Mouse (Mus musculus) gastrocnemius, postnatal 36 days (tissue): ENCODE data around the gene Cops3. TPM values are rescaled to one million over a fixed set of nuclear protein-coding genes. Genes with fewer than 3 reads are reported as not detected.
"Not testable (repeated sequence)": the region's sequence is repeated elsewhere in the genome, so short reads cannot be mapped to it uniquely, and the experiment has no call there.

Experiments used
- DNase-seq, 2 experiments: peaks; one replicate each; pipeline ENCODE4 v3.0.0; 2022
- intact Hi-C: fragments of 180-260 bp; cut with DNase I; formaldehyde crosslinking; loops from one replicate; pipeline ENCODE4 v1.15.1; 2025
- long read RNA-seq, 2 experiments: library from polyadenylated mRNA; stranded (forward); transcript quantifications; one replicate each; pipeline ENCODE4 v2.0.0; 2021
- total RNA-seq, 2 experiments: library from RNA; stranded (reverse); gene quantifications; 2 replicates each; pipeline ENCODE4 v1.2.3; 2021

Cops3 gene
- 10 to 100 TPM; 67.6 to 78.1 TPM for total RNA-seq
- long read RNA-seq, experiment 1, transcript Cops3-201 (12 exons, 1,646 nt) = major isoform, 54 of 73 reads
- long read RNA-seq, experiment 1, partial matches to known transcripts = 16 of 73 reads
- long read RNA-seq, experiment 1, other reads (novel, unspliced or antisense) = 2 of 73 reads
- long read RNA-seq, experiment 2, transcript Cops3-201 (12 exons, 1,646 nt) = major isoform, 72 of 99 reads
- long read RNA-seq, experiment 2, partial matches to known transcripts = 20 of 99 reads
- long read RNA-seq, experiment 2, other reads (novel, unspliced or antisense) = 4 of 99 reads

GRCm38 (mm10) chr11:59839459-59840126 lies at the start of gene Cops3:
Gene Cops3 (minus strand): TSS chr11:59839838.
- DNase-seq = peak; percentile 88 to 93

GRCm38 (mm10) chr11:59888151-59888550 lies 48.5 kb upstream of the Cops3 start:
- intact Hi-C loops = no loop called here
- no peak for DNase-seq

More at GRCm38 (mm10) chr11:59839459-59840126, at the start of gene Cops3:
- intact Hi-C loops = no loop called here

- intact Hi-C loops = no loop called here
Observed at GRCm38 (mm10) chr11:59886952-59887351, 47.3 kb upstream of the Cops3 start.

GRCm38 (mm10) chr11:59885217-59885986 lies 45.8 kb upstream of the Cops3 start:
- intact Hi-C loops = no loop called here
- DNase-seq = no peak

More at GRCm38 (mm10) chr11:59886952-59887351, 47.3 kb upstream of the Cops3 start:
- DNase-seq = no peak

GRCm38 (mm10) chr11:59880031-59880430 lies 40.4 kb upstream of the Cops3 start:
- peak; percentile 60 to 64 for DNase-seq
- intact Hi-C loops = loop anchor here (1.0 to 2.0 kb wide), 3 partner anchors 79 to 197 kb away; no protein-coding TSS in a partner anchor

- intact Hi-C loops = no loop called here
- DNase-seq = no peak
Observed at GRCm38 (mm10) chr11:59872124-59872523, 32.5 kb upstream of the Cops3 start.

GRCm38 (mm10) chr11:59864316-59864715 lies 24.7 kb upstream of the Cops3 start:
- DNase-seq = no peak
- intact Hi-C loops = no loop called here

- intact Hi-C loops = no loop called here
- no peak for DNase-seq
Observed at GRCm38 (mm10) chr11:59860467-59860866, 20.8 kb upstream of the Cops3 start.

GRCm38 (mm10) chr11:59852865-59853264 lies 13.2 kb upstream of the Cops3 start:
- intact Hi-C loops = no loop called here

GRCm38 (mm10) chr11:59847891-59848884 lies 8.6 kb upstream of the Cops3 start:
- intact Hi-C loops = no loop called here
- peak; percentile 73 to 74 for DNase-seq

More at GRCm38 (mm10) chr11:59852865-59853264, 13.2 kb upstream of the Cops3 start:
- no peak for DNase-seq

- intact Hi-C loops = no loop called here
- DNase-seq = no peak
Observed at GRCm38 (mm10) chr11:59847131-59847530, 7.5 kb upstream of the Cops3 start.

- intact Hi-C loops = no loop called here
- no peak for DNase-seq
Observed at GRCm38 (mm10) chr11:59846311-59846710, 6.7 kb upstream of the Cops3 start.

- intact Hi-C loops = no loop called here
- DNase-seq = peak in 1 of 2 experiments; percentile 94
Observed at GRCm38 (mm10) chr11:59839008-59839458, 605 bp downstream of the Cops3 start, which contains the start of gene Nt5m. Gene Nt5m (plus strand): TSS chr11:59839447.

GRCm38 (mm10) chr11:59838426-59838825 lies 1.2 kb downstream of the Cops3 start:
- intact Hi-C loops = no loop called here
- DNase-seq = no peak

GRCm38 (mm10) chr11:59837789-59838188 lies 1.8 kb downstream of the Cops3 start:
- intact Hi-C loops, DNase-seq: not testable (repeated sequence)

GRCm38 (mm10) chr11:59821625-59822024 lies 18.0 kb downstream of the Cops3 start:
- no peak for DNase-seq
- intact Hi-C loops = no loop called here

GRCm38 (mm10) chr11:59817916-59818315 lies 21.7 kb downstream of the Cops3 start:
- intact Hi-C loops = no loop called here
- no peak for DNase-seq

GRCm38 (mm10) chr11:59815482-59816065 lies 24.1 kb downstream of the Cops3 start:
- DNase-seq = no peak
- intact Hi-C loops = no loop called here

- intact Hi-C loops = no loop called here
Observed at GRCm38 (mm10) chr11:59814936-59815335, 24.7 kb downstream of the Cops3 start.

More at GRCm38 (mm10) chr11:59814936-59815335, 24.7 kb downstream of the Cops3 start:
- no peak for DNase-seq
